Mouse (Mus musculus): Measurements from ENCODE around the gene Asl. TPM values are rescaled to one million over a fixed set of nuclear protein-coding genes. Genes with fewer than 3 reads are reported as not detected.

The Asl gene
- polyA plus RNA-seq, 1 experiment from 2014 or later = 26.5 TPM

DNA sequence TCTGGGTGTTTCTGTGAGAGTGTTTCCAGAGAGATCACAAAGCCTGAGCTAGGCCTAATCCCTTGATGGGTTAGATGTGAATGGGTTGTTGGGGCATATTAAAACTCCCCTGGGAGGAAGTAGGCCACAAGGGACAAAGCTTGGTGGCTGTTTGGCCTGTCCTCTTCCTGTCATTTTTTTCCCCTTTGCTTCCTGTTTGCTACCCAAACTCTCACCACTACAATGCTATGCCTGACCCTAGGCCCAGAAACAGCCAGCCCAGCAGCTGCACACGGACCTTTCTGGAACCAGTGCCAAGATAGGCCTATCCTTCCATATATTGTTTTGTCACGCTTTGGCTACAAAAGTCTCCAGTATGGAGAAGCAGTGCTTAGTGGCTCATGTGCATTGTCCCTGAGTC is 33.0 kb upstream of the Asl start:
- ATAC-seq = no peak
- WGBS = 80% methylated on average over 2 of the region's 2 CpGs
- no peak overlapping the region for H3K4me2 ChIP-seq (ENCODE audit: low read length)

DNA sequence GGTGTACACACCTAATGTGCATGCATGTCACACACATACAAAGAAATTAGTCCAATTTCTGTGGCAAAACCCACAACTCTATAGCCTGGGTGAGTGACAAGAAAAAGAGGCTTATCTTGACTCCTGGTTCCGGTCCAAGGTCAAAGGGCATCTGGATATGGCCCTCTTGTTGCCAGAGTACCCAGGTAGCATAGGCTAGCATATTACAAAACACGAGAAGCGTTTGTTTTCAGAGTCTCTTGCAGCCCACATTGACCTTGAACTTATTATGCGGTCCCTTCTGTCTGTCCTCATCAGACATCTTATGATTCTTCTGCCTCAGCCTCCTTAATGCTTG is 31.2 kb upstream of the Asl start:
- Histone ChIP-seq H3K4me1 (replicated peaks; ENCODE audit: control insufficient read depth, insufficient read depth, low read length) (no peaks in the 10 kb centered on the region), H3K4me2 (ENCODE audit: low read length) (no peak overlapping the region), H3K9ac (replicated peaks; ENCODE audit: low read depth, low read length) (no peak overlapping the region), H3K27me3 (replicated peaks; ENCODE audit: control insufficient read depth, insufficient read depth, low read length) (no peaks in the 10 kb centered on the region), H3K4me3 (replicated peaks; ENCODE audit: low read length) (no peak overlapping the region), H3K36me3 (ENCODE audit: control insufficient read depth, insufficient read depth) (0 out of 2 replicates have a peak, but pooled peaks cover 3% of the 10 kb centered on the region), H3K27ac (ENCODE audit: low read length) (no peak overlapping the region), H3K9me3 (ENCODE audit: control insufficient read depth, low read length) (no peaks in the 10 kb centered on the region)
- 92% methylated on average over 4 of the region's 4 CpGs for WGBS
- ATAC-seq = no peak

More for the DNA sequence above, 33.0 kb upstream of the Asl start:
- Histone ChIP-seq H3K27ac (ENCODE audit: low read length) (no peak overlapping the region), H3K4me1 (replicated peaks; ENCODE audit: control insufficient read depth, insufficient read depth, low read length) (no peaks in the 10 kb centered on the region), H3K4me3 (replicated peaks; ENCODE audit: low read length) (no peak overlapping the region), H3K9me3 (ENCODE audit: control insufficient read depth, low read length) (no peaks in the 10 kb centered on the region), H3K9ac (replicated peaks; ENCODE audit: low read depth, low read length) (no peak overlapping the region), H3K27me3 (replicated peaks; ENCODE audit: control insufficient read depth, insufficient read depth, low read length) (no peaks in the 10 kb centered on the region), H3K36me3 (ENCODE audit: control insufficient read depth, insufficient read depth) (0 out of 2 replicates have a peak, but pooled peaks cover 3% of the 10 kb centered on the region)

GRCm38 (mm10) chr5:130059413-130060328 is 30.6 kb upstream of the Asl start:
- Histone ChIP-seq H3K27me3 (replicated peaks; ENCODE audit: control insufficient read depth, insufficient read depth, low read length) (no peaks in the 10 kb centered on the region), H3K4me2 (ENCODE audit: low read length) (no peak overlapping the region), H3K4me1 (replicated peaks; ENCODE audit: control insufficient read depth, insufficient read depth, low read length) (no peaks in the 10 kb centered on the region), H3K27ac (ENCODE audit: low read length) (no peak overlapping the region), H3K4me3 (replicated peaks; ENCODE audit: low read length) (no peak overlapping the region), H3K9ac (replicated peaks; ENCODE audit: low read depth, low read length) (no peak overlapping the region), H3K36me3 (ENCODE audit: control insufficient read depth, insufficient read depth) (0 out of 2 replicates have a peak, but pooled peaks cover 3% of the 10 kb centered on the region), H3K9me3 (ENCODE audit: control insufficient read depth, low read length) (no peaks in the 10 kb centered on the region)
- ATAC-seq = no peak
- 79% methylated on average over 12 of the region's 12 CpGs for WGBS

GRCm38 (mm10) chr5:130056303-130056702 is 27.3 kb upstream of the Asl start:
- Histone ChIP-seq H3K27me3 (replicated peaks; ENCODE audit: control insufficient read depth, insufficient read depth, low read length) (no peaks in the 10 kb centered on the region), H3K9ac (replicated peaks; ENCODE audit: low read depth, low read length) (no peak overlapping the region), H3K4me2 (ENCODE audit: low read length) (no peak overlapping the region), H3K9me3 (ENCODE audit: control insufficient read depth, low read length) (no peaks in the 10 kb centered on the region), H3K4me1 (replicated peaks; ENCODE audit: control insufficient read depth, insufficient read depth, low read length) (no peaks in the 10 kb centered on the region), H3K36me3 (ENCODE audit: control insufficient read depth, insufficient read depth) (0 out of 2 replicates have a peak, but pooled peaks cover 3% of the 10 kb centered on the region), H3K4me3 (replicated peaks; ENCODE audit: low read length) (no peak overlapping the region), H3K27ac (ENCODE audit: low read length) (no peak overlapping the region)
- ATAC-seq = no peak
- WGBS = 98% methylated on average over 2 of the region's 2 CpGs

GRCm38 (mm10) chr5:130055688-130056087 is 26.6 kb upstream of the Asl start:
- H3K4me3 ChIP-seq (replicated peaks; ENCODE audit: low read length) = no peak overlapping the region
- no peak overlapping the region for H3K4me2 ChIP-seq (ENCODE audit: low read length)
- H3K4me1 ChIP-seq (replicated peaks; ENCODE audit: control insufficient read depth, insufficient read depth, low read length) = peaks cover 2% of the 10 kb centered on the region
- 98% methylated on average over 4 of the region's 4 CpGs for WGBS
- H3K9ac ChIP-seq (replicated peaks; ENCODE audit: low read depth, low read length) = no peak overlapping the region
- no peak overlapping the region for H3K27ac ChIP-seq (ENCODE audit: low read length)
- ATAC-seq = no peak
- H3K36me3 ChIP-seq (ENCODE audit: control insufficient read depth, insufficient read depth) = 0 out of 2 replicates have a peak, but pooled peaks cover 3% of the 10 kb centered on the region
- H3K9me3 ChIP-seq (ENCODE audit: control insufficient read depth, low read length) = no peaks in the 10 kb centered on the region
- H3K27me3 ChIP-seq (replicated peaks; ENCODE audit: control insufficient read depth, insufficient read depth, low read length) = no peaks in the 10 kb centered on the region

- Histone ChIP-seq H3K9me3 (ENCODE audit: control insufficient read depth, low read length) (no peaks in the 10 kb centered on the region), H3K4me1 (replicated peaks; ENCODE audit: control insufficient read depth, insufficient read depth, low read length) (peaks cover 7% of the 10 kb centered on the region), H3K27me3 (replicated peaks; ENCODE audit: control insufficient read depth, insufficient read depth, low read length) (no peaks in the 10 kb centered on the region), H3K4me3 (replicated peaks; ENCODE audit: low read length) (no peak overlapping the region), H3K4me2 (ENCODE audit: low read length) (no peak overlapping the region), H3K27ac (ENCODE audit: low read length) (no peak overlapping the region), H3K9ac (replicated peaks; ENCODE audit: low read depth, low read length) (no peak overlapping the region), H3K36me3 (ENCODE audit: control insufficient read depth, insufficient read depth) (peaks cover 2% of the 10 kb centered on the region; the same call in 1 of the 2 replicates)
- no peak for ATAC-seq
- WGBS = 94% methylated on average over 6 of the region's 6 CpGs
These were observed 23.9 kb upstream of the Asl start for GRCm38 (mm10) chr5:130052955-130053354.

DNA sequence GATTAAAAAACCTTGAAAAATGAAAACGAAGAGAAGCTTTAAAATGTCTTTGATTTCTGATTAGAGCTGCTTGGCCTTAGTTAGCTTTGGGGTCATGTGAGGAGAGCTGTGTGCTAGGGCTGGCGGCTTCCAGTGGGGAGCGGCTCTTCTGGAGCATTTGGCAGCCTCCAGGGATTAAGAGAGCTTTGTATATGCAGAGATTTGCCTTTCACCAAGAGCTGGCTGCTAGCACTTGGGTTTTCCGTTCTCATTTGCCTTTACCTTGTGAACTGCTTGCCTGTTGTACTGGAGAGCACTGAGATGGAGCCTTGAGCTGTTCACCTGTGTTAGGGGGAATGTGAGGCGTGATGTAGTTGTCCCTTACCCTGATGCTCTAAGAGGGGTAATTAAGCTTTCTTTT is 23.5 kb upstream of the Asl start:
- H3K4me1 ChIP-seq (replicated peaks; ENCODE audit: control insufficient read depth, insufficient read depth, low read length) = peaks cover 7% of the 10 kb centered on the region
- peaks cover 2% of the 10 kb centered on the region; the same call in 1 of the 2 replicates for H3K36me3 ChIP-seq (ENCODE audit: control insufficient read depth, insufficient read depth)
- H3K27ac ChIP-seq (ENCODE audit: low read length) = no peak overlapping the region
- no peak overlapping the region for H3K4me2 ChIP-seq (ENCODE audit: low read length)
- WGBS = 64% methylated on average over 5 of the region's 5 CpGs
- H3K9me3 ChIP-seq (ENCODE audit: control insufficient read depth, low read length) = no peaks in the 10 kb centered on the region
- H3K27me3 ChIP-seq (replicated peaks; ENCODE audit: control insufficient read depth, insufficient read depth, low read length) = no peaks in the 10 kb centered on the region
- no peak overlapping the region for H3K4me3 ChIP-seq (replicated peaks; ENCODE audit: low read length)
- no peak for ATAC-seq
- no peak overlapping the region for H3K9ac ChIP-seq (replicated peaks; ENCODE audit: low read depth, low read length)

DNA sequence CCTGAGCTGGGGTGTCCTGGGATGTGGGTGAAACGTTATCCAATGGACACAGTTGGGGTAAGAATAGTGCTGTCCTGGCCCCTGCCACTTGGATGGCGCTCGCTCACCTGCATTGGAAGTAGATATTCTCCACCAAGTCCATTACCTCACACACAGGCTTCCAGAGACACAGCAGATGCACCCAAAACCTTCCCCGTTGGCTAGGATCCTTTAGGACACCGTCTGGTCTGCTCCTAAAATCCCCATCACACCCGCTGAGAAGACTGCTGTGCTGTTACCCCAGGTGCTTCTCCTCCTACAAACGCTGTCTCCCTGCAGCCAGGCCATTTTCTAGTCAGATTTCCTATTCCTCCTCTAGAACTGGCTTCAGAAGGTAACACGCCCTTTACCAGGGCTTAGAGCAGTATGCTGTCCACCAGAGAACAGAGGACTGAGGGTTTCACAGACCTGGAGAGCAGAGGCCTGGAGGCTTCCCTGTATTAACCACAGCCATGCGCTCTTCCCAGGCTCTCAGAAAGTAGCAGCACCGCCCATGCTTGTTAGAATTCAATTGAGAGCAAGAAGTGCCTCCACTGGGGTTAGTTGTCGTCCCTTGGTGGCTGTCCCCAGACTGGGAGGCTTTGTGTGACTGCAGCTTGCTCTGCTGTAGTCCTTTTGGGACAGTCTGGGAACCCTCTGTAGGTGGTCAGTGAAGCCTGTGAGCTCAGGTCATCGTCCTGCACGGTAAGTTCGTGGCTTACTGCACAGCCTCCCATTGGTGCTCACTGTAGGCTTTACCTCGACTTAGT is 22.2 kb upstream of the Asl start:
- H3K4me3 ChIP-seq (replicated peaks; ENCODE audit: low read length) = no peak overlapping the region
- no peak overlapping the region for H3K9ac ChIP-seq (replicated peaks; ENCODE audit: low read depth, low read length)
- no peaks in the 10 kb centered on the region for H3K27me3 ChIP-seq (replicated peaks; ENCODE audit: control insufficient read depth, insufficient read depth, low read length)
- peaks cover 7% of the 10 kb centered on the region for H3K4me1 ChIP-seq (replicated peaks; ENCODE audit: control insufficient read depth, insufficient read depth, low read length)
- peaks cover 10% of the 10 kb centered on the region for H3K36me3 ChIP-seq (ENCODE audit: control insufficient read depth, insufficient read depth)
- no peak overlapping the region for H3K27ac ChIP-seq (ENCODE audit: low read length)
- ATAC-seq = no peak
- 80% methylated on average over 15 of the region's 15 CpGs for WGBS
- H3K9me3 ChIP-seq (ENCODE audit: control insufficient read depth, low read length) = no peaks in the 10 kb centered on the region
- no peak overlapping the region for H3K4me2 ChIP-seq (ENCODE audit: low read length)

DNA sequence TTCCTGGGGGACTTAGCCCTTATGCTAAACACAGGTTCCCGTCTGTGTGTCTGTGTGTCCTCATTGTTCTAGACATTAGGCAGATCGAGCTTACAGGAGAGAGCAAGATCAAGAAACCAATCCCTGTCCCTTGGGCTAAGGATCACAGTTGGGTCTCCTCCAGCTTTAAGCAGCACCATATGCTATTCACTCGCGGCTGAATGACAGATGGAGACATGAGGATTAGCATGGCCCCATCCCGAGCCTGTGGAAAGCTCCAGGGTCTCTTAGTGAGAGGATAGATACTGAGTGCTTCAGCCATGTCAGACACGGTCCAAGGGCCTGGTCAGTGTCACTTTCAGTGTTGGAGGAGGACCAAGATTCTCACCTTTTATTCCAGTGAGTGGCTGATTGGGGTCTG is 21.4 kb upstream of the Asl start:
- no peaks in the 10 kb centered on the region for H3K27me3 ChIP-seq (replicated peaks; ENCODE audit: control insufficient read depth, insufficient read depth, low read length)
- no peak overlapping the region for H3K9ac ChIP-seq (replicated peaks; ENCODE audit: low read depth, low read length)
- no peak overlapping the region for H3K4me3 ChIP-seq (replicated peaks; ENCODE audit: low read length)
- H3K36me3 ChIP-seq (ENCODE audit: control insufficient read depth, insufficient read depth) = peaks cover 11% of the 10 kb centered on the region
- whole genome bisulfite sequencing = 54% methylated on average over 6 of the region's 6 CpGs
- H3K9me3 ChIP-seq (ENCODE audit: control insufficient read depth, low read length) = no peaks in the 10 kb centered on the region
- ATAC-seq = peak; percentile 47; the same call in 1 of the 2 replicates
- H3K4me1 ChIP-seq (replicated peaks; ENCODE audit: control insufficient read depth, insufficient read depth, low read length) = peaks cover 7% of the 10 kb centered on the region
- H3K4me2 ChIP-seq (ENCODE audit: low read length) = no peak overlapping the region
- H3K27ac ChIP-seq (ENCODE audit: low read length) = no peak overlapping the region

Measured in forebrain, embryonic 16.5 days (tissue).